Mouse (Mus musculus) G1E (cell line): Measurements from ENCODE around the gene Ajap1.

Experiments used
- CTCF ChIP-seq: IDR thresholded peaks from 2 replicates; pipeline ENCODE4 v1.5.1; 2012; ENCODE audit warnings: low read depth, low read length, inconsistent platforms, mixed read lengths
- GATA1 ChIP-seq: IDR thresholded peaks from 2 replicates; pipeline ENCODE4 v1.6.1; 2012; ENCODE audit warnings: borderline replicate concordance, low read length, inconsistent platforms, mixed read lengths
- GATA2 ChIP-seq: IDR thresholded peaks from 2 replicates; pipeline ENCODE4 v1.6.1; 2012; ENCODE audit warnings: low read depth, low read length, inconsistent platforms, borderline replicate concordance
- TAL1 ChIP-seq: conservative IDR thresholded peaks from 2 replicates; pipeline ENCODE4 v1.6.1; 2012; ENCODE audit warnings: low read depth, low read length, inconsistent platforms, mixed read lengths

- TF ChIP-seq CTCF = no peak
- no peak for TF ChIP-seq GATA1
- no peak for TF ChIP-seq TAL1
- no peak for TF ChIP-seq GATA2
Observed at GRCm38 (mm10) chr4:153357539-153358242, 124.9 kb downstream of the Ajap1 start.
